Mouse (Mus musculus) heart, embryonic 14.5 days (tissue): ENCODE measurements at regions not wholly inside any gene's neighbourhood (a gene's known extent, or its start where the extent isn't known, plus 50 kb on each side); places are given as distances from the start of the nearest gene placed in this dataset.

Experiments used
- ATAC-seq: fragments of 200-750 bp; cut with Nextera tagmentation; 2 replicates; pipeline ENCODE4 v1.8.0; 2017; ENCODE audit warnings: low read depth, moderate TSS enrichment; ENCODE audit not compliant: insufficient number of reproducible peaks, insufficient read depth, low FRiP score
- H3K27ac ChIP-seq, 2 experiments: fragments of 200-500 bp in 1 of 2; fragments of 300-500 bp in 1 of 2; sonication (generic) in 1 of 2; replicated peaks in 1 of 2; 2 replicates each; pipeline ENCODE4 v1.5.1; 2012 to 2014; ENCODE audit warnings: low read depth in 2 of 2, low read length in 2 of 2, control low read depth in 1 of 2, mild to moderate bottlenecking in 1 of 2, mixed read lengths in 1 of 2; ENCODE audit not compliant: control insufficient read depth in 1 of 2, insufficient read depth in 1 of 2
- H3K27me3 ChIP-seq: fragments of 300-500 bp; sonication (generic); 2 replicates; pipeline ENCODE4 v1.6.1; 2014; ENCODE audit warnings: mild to moderate bottlenecking, low read length, control low read depth; ENCODE audit not compliant: control insufficient read depth, insufficient read depth
- H3K36me3 ChIP-seq: fragments of 300-500 bp; sonication (generic); 2 replicates; pipeline ENCODE4 v1.6.1; 2014; ENCODE audit warnings: mild to moderate bottlenecking, control low read depth, low read length, mixed read lengths; ENCODE audit not compliant: control insufficient read depth, insufficient read depth
- H3K4me1 ChIP-seq, 2 experiments: fragments of 200-500 bp in 1 of 2; fragments of 300-500 bp in 1 of 2; sonication (generic) in 1 of 2; 2 replicates each; pipeline ENCODE4 v1.6.1; 2012 to 2014; ENCODE audit warnings: low read length in 2 of 2, control low read depth in 1 of 2, mixed read lengths in 1 of 2; ENCODE audit not compliant: control insufficient read depth in 2 of 2, insufficient read depth in 2 of 2
- H3K4me2 ChIP-seq: fragments of 300-500 bp; sonication (generic); 2 replicates; pipeline ENCODE4 v1.6.1; 2014; ENCODE audit warnings: mild to moderate bottlenecking, low read length
- H3K4me3 ChIP-seq, 2 experiments: fragments of 200-500 bp in 1 of 2; fragments of 300-500 bp in 1 of 2; sonication (generic) in 1 of 2; 2 replicates each; pipeline ENCODE4 v1.5.1; 2012 to 2014; ENCODE audit warnings: low read length in 2 of 2, mild to moderate bottlenecking in 2 of 2, control low read depth in 1 of 2, low read depth in 1 of 2, moderate library complexity in 1 of 2; ENCODE audit not compliant: control insufficient read depth in 1 of 2, insufficient read depth in 1 of 2
- H3K9ac ChIP-seq: fragments of 300-500 bp; sonication (generic); 2 replicates; pipeline ENCODE4 v1.6.1; 2014; ENCODE audit warnings: mild to moderate bottlenecking, low read length
- H3K9me3 ChIP-seq: fragments of 300-500 bp; sonication (generic); 2 replicates; pipeline ENCODE4 v1.6.1; 2016; ENCODE audit warnings: low read length, control low read depth; ENCODE audit not compliant: control insufficient read depth
- WGBS: fragments of 180-500 bp; shearing (Covaris S2); extraction: QIAGEN DNeasy Blood & Tissue Kit; methylation state at CpG from one replicate; pipeline ENCODE4 v1.1.7; 2014; 5-methylcytosine and 5-hydroxymethylcytosine counted together

GRCm38 (mm10) chr3:60277791-60278190, 194.8 kb upstream of the Mbnl1 start:
- H3K4me1 ChIP-seq = no peaks in the 10 kb centered on the region
- no peak overlapping the region for H3K4me3 ChIP-seq
- no peak overlapping the region for H3K4me2 ChIP-seq
- 18% methylated on average over 1 of the region's 1 CpGs for WGBS
- H3K27me3 ChIP-seq = no peaks in the 10 kb centered on the region
- no peaks in the 10 kb centered on the region for H3K36me3 ChIP-seq
- no peak overlapping the region for H3K27ac ChIP-seq
- H3K9ac ChIP-seq = no peak overlapping the region
- no peaks in the 10 kb centered on the region for H3K9me3 ChIP-seq
- ATAC-seq = no peak

- Histone ChIP-seq H3K4me2 (no peak overlapping the region), H3K27ac (no peak overlapping the region), H3K4me3 (no peak overlapping the region), H3K27me3 (no peaks in the 10 kb centered on the region), H3K4me1 (no peaks in the 10 kb centered on the region), H3K9me3 (no peaks in the 10 kb centered on the region), H3K9ac (no peak overlapping the region), H3K36me3 (no peaks in the 10 kb centered on the region)
- ATAC-seq = no peak
Observed at GRCm38 (mm10) chr3:60281229-60281628, 191.4 kb upstream of the Mbnl1 start.

GRCm38 (mm10) chr3:60281959-60282495, 190.6 kb upstream of the Mbnl1 start:
- no peaks in the 10 kb centered on the region for H3K9me3 ChIP-seq
- ATAC-seq = no peak
- no peak overlapping the region for H3K4me2 ChIP-seq
- WGBS = 61% methylated on average over 3 of the region's 3 CpGs
- no peaks in the 10 kb centered on the region for H3K27me3 ChIP-seq
- no peak overlapping the region for H3K9ac ChIP-seq
- no peak overlapping the region for H3K27ac ChIP-seq
- no peak overlapping the region for H3K4me3 ChIP-seq
- no peaks in the 10 kb centered on the region for H3K36me3 ChIP-seq
- no peaks in the 10 kb centered on the region for H3K4me1 ChIP-seq

GRCm38 (mm10) chr3:60292142-60292541, 180.5 kb upstream of the Mbnl1 start:
- H3K9me3 ChIP-seq = no peaks in the 10 kb centered on the region
- WGBS = 85% methylated on average over 2 of the region's 2 CpGs
- no peak overlapping the region for H3K27ac ChIP-seq
- H3K4me1 ChIP-seq = no peaks in the 10 kb centered on the region
- H3K36me3 ChIP-seq = no peaks in the 10 kb centered on the region
- H3K27me3 ChIP-seq = no peaks in the 10 kb centered on the region
- no peak overlapping the region for H3K4me2 ChIP-seq
- H3K4me3 ChIP-seq = no peak overlapping the region
- ATAC-seq = no peak
- no peak overlapping the region for H3K9ac ChIP-seq

- H3K27ac ChIP-seq = no peak overlapping the region
- no peaks in the 10 kb centered on the region for H3K9me3 ChIP-seq
- no peaks in the 10 kb centered on the region for H3K36me3 ChIP-seq
- no peak for ATAC-seq
- 72% methylated on average over 2 of the region's 2 CpGs for WGBS
- H3K9ac ChIP-seq = no peak overlapping the region
- no peak overlapping the region for H3K4me2 ChIP-seq
- H3K4me1 ChIP-seq = no peaks in the 10 kb centered on the region
- no peaks in the 10 kb centered on the region for H3K27me3 ChIP-seq
- no peak overlapping the region for H3K4me3 ChIP-seq
Observed at GRCm38 (mm10) chr3:60292940-60293339, 179.7 kb upstream of the Mbnl1 start.

- Histone ChIP-seq H3K27ac (no peak overlapping the region), H3K9me3 (no peaks in the 10 kb centered on the region), H3K4me2 (no peak overlapping the region), H3K27me3 (no peaks in the 10 kb centered on the region), H3K36me3 (no peaks in the 10 kb centered on the region), H3K9ac (no peak overlapping the region), H3K4me3 (no peak overlapping the region), H3K4me1 (peaks cover 0 to 6% of the 10 kb centered on the region in 2 experiments; a peak in 1 of 4 replicates)
- ATAC-seq = no peak
- WGBS = 87% methylated on average over 3 of the region's 3 CpGs
Observed at GRCm38 (mm10) chr3:60305399-60305798, 167.2 kb upstream of the Mbnl1 start.

- 48% methylated on average over 3 of the region's 3 CpGs for WGBS
- H3K4me1 ChIP-seq = peaks cover 0 to 15% of the 10 kb centered on the region in 2 experiments; a peak in 3 of 4 replicates
- no peaks in the 10 kb centered on the region for H3K36me3 ChIP-seq
- no peaks in the 10 kb centered on the region for H3K9me3 ChIP-seq
- H3K27ac ChIP-seq = peak overlapping the region; percentile 30 to 39; a peak in 1 of 4 replicates
- ATAC-seq = no peak; the same call in 1 of the 2 replicates
- H3K4me3 ChIP-seq = no peak overlapping the region
- no peak overlapping the region for H3K4me2 ChIP-seq
- H3K9ac ChIP-seq = no peak overlapping the region
- H3K27me3 ChIP-seq = no peaks in the 10 kb centered on the region
Observed at GRCm38 (mm10) chr3:60310402-60310801, 162.2 kb upstream of the Mbnl1 start.

- no peaks in the 10 kb centered on the region for H3K36me3 ChIP-seq
- H3K27me3 ChIP-seq = no peaks in the 10 kb centered on the region
- H3K4me3 ChIP-seq = no peak overlapping the region
- no peak for ATAC-seq
- H3K9ac ChIP-seq = no peak overlapping the region
- H3K9me3 ChIP-seq = no peaks in the 10 kb centered on the region
- 63% methylated on average over 3 of the region's 3 CpGs for WGBS
- H3K27ac ChIP-seq = no peak overlapping the region
- peaks cover 0 to 15% of the 10 kb centered on the region in 2 experiments; a peak in 3 of 4 replicates for H3K4me1 ChIP-seq
- H3K4me2 ChIP-seq = no peak overlapping the region
Observed at GRCm38 (mm10) chr3:60311178-60311577, 161.5 kb upstream of the Mbnl1 start.
